Mouse (Mus musculus) brain, embryonic 14.5 days (tissue): ENCODE measurements around the gene Anp32e.

Experiments used
- CTCF ChIP-seq: fragments of 200-500 bp; IDR thresholded peaks from 2 replicates; pipeline ENCODE4 v1.5.1; 2012; ENCODE audit warnings: inconsistent platforms, mild to moderate bottlenecking, moderate library complexity, borderline replicate concordance; ENCODE audit not compliant: insufficient read depth, insufficient read length; ENCODE audit errors: extremely low read depth
- POLR2A ChIP-seq: fragments of 200-500 bp; IDR thresholded peaks from 2 replicates; pipeline ENCODE4 v1.6.1; 2012; ENCODE audit warnings: mild to moderate bottlenecking, inconsistent platforms, borderline replicate concordance; ENCODE audit not compliant: poor library complexity, insufficient read depth, insufficient read length, severe bottlenecking; ENCODE audit errors: extremely low read depth

DNA sequence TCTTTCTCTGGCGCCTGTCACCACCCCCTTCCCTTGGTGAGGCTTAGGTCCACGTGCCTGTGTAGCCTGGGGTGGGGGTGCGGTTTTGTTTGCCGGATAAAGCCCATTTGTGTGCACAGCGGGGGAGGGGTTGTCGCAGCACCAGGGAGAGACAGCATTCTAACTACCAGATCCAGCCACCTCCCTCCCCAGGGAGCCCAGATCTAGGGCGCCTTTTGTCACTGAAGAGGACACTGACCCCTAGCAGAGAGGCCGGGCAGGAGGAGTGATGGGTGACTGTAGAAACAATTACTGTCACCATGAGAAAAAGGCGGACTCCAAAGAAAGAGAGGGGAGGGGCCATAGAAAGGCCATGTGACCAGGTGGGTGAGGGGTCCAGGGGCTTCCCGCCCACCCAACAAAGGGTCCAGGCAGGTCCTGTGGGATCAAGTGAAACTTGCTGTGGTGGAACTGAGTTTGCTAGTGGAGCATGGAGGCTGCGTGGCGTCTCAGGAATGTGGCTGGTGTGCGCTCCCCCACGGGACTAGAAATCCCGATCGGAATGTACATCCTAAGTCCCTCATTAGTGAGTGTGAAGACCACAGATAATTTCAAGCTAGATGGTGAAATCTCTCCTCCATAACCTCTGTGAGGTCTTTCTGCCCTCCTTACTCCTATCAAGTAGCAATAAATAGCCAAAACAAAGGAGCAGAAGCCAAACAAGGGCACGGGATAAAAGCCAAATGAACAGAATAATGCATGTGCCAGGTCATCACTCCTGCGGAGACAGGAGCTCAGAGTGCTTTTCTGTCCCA is 23.7 kb upstream of the Anp32e start:
- TF ChIP-seq CTCF = no peak
- no peak for TF ChIP-seq POLR2A
